Mouse (Mus musculus): Measurements from ENCODE around the gene Bola2. TPM values are rescaled to one million over a fixed set of nuclear protein-coding genes. Genes with fewer than 3 reads are reported as not detected.
"Not testable (repeated sequence)": the region's sequence is repeated elsewhere in the genome, so short reads cannot be mapped to it uniquely, and the experiment has no call there.

Gene Bola2
- total and polyA plus RNA-seq, 3 experiments, result 60.4 to 341 (median 136) TPM

DNA sequence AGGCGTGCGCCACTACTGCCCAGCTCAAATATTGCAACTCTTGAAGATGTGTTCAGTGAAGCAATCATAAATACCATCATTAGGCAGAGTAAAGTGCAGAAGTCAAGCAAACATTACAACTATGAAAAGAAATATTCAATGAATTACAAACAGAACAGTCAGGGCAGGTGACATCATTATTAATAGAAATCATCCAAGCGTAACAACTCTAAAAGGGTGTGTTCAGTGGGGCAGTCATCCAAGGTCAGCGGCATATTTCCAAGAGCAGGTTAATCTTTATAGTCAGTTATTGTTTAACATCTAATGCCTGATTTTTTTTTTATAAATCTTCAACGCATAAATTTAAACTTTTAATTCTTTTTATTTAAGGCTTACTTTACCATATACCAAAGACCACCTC, 14.0 kb upstream of the Bola2 start:
- Histone ChIP-seq H3K9me3 (replicated peaks; ENCODE audit: low read length) (no peaks in the 10 kb centered on the region), H3K79me2 (replicated peaks; ENCODE audit: control insufficient read depth, extremely low read depth, insufficient read depth, poor library complexity, severe bottlenecking) (no peaks in the 10 kb centered on the region), H3K4me2 (ENCODE audit: insufficient read depth, low read depth, poor library complexity, severe bottlenecking) (no peak overlapping the region), H3K27ac (ENCODE audit: insufficient read depth, low read depth) (no peak overlapping the region), H3K36me3 (replicated peaks in 1 of 2; ENCODE audit: control insufficient read depth in 1 of 2, insufficient read depth in 1 of 2, low read length in 1 of 2) (peaks cover 9 to 58% of the 10 kb centered on the region in 2 experiments), H3K4me1 (ENCODE audit: control insufficient read depth in 1 of 2, insufficient read depth in 2 of 2) (peaks cover 0 to 12% of the 10 kb centered on the region in 2 experiments; a peak in 2 of 4 replicates), H3K9ac (ENCODE audit: insufficient read depth, low read depth) (no peak overlapping the region), H3K4me3 (replicated peaks in 1 of 3; ENCODE audit: low read depth in 2 of 3, low read length in 2 of 3, poor library complexity in 1 of 3) (no peak overlapping the region), H3K27me3 (replicated peaks) (no peaks in the 10 kb centered on the region)
- no peak for DNase-seq (ENCODE audit: extremely low read depth)
- in situ Hi-C loops (cut with MboI; ENCODE audit: low pct_ligation_motif_present, low pct_unique_long_range_greater_than_20kb, low sequenced_read_pairs), result no loop called here
- dilution Hi-C loops (cut with MboI; ENCODE audit: extremely low pct_ligation_motif_present, extremely low pct_unique_long_range_greater_than_20kb, low sequenced_read_pairs), result no loop called here
- TF ChIP-seq ZC3H11A (IDR thresholded peaks at IDR 0.05; ENCODE audit: low read depth, low read length), result no peak
- no peak for TF ChIP-seq ZNF384 (IDR thresholded peaks at IDR 0.05; ENCODE audit: low read depth, low read length)
- TF ChIP-seq MEF2A (IDR thresholded peaks at IDR 0.05; ENCODE audit: borderline replicate concordance, low read depth, low read length), result no peak
- TF ChIP-seq CTCF (conservative IDR thresholded peaks at IDR 0.05 in 1 of 2, IDR thresholded peaks at IDR 0.05 in 1 of 2; ENCODE audit: low read depth in 2 of 2, low read length in 2 of 2), result no peak
- TF ChIP-seq E2F4 (IDR thresholded peaks at IDR 0.05; ENCODE audit: insufficient replicate concordance, low read depth, low read length), result no peak
- no peak for TF ChIP-seq SIN3A (IDR thresholded peaks at IDR 0.05; ENCODE audit: low read length)
- no peak for TF ChIP-seq MAFK (IDR thresholded peaks at IDR 0.05; ENCODE audit: insufficient replicate concordance, low read length)
- no peak for TF ChIP-seq GABPA (IDR thresholded peaks at IDR 0.05; ENCODE audit: insufficient replicate concordance, low read depth, low read length)
- TF ChIP-seq MAX (IDR thresholded peaks at IDR 0.05; ENCODE audit: low read length), result no peak
- no peak for TF ChIP-seq SMC3 (IDR thresholded peaks at IDR 0.05; ENCODE audit: low read depth, low read length)
- TF ChIP-seq BHLHE40 (IDR thresholded peaks at IDR 0.05; ENCODE audit: low read depth, low read length), result no peak
- TF ChIP-seq USF2 (conservative IDR thresholded peaks at IDR 0.05; ENCODE audit: low read depth, low read length), result no peak
- TF ChIP-seq JUN (IDR thresholded peaks at IDR 0.05; ENCODE audit: insufficient read depth, low read depth, low read length), result no peak
- TF ChIP-seq MYC (IDR thresholded peaks at IDR 0.05; ENCODE audit: low read depth, low read length), result no peak
- TF ChIP-seq MXI1 (IDR thresholded peaks at IDR 0.05; ENCODE audit: low read depth, low read length), result no peak
- no peak for TF ChIP-seq NRF1 (IDR thresholded peaks at IDR 0.05; ENCODE audit: low read depth, low read length)
- TF ChIP-seq ELF1 (IDR thresholded peaks at IDR 0.05; ENCODE audit: low read depth, low read length), result no peak
- no peak for TF ChIP-seq TBP (conservative IDR thresholded peaks at IDR 0.05; ENCODE audit: low read depth, low read length)
- no peak for TF ChIP-seq CHD1 (IDR thresholded peaks at IDR 0.05; ENCODE audit: low read depth, low read length)

DNA sequence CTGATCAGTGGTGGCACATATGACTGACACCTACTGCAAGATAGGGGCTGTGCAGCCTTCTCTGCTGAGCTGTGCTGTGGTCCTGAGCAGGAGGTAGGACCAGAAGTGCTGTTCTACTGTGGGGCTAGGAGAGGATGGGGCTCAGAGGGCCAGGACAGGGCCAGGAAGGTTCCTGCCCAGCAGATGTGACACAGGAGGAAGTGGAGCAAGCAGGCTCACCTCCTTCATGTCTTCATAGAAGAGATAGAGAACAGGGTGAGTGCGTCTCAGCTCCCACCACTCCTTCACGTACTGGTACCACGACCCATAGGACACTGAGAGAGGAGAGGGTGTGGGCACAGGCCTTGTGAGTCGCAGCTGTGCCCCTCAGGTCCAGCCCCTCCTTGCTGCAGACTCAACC, 7.0 kb upstream of the Bola2 start:
- H3K27ac ChIP-seq (ENCODE audit: insufficient read depth, low read depth); H3K9ac ChIP-seq (ENCODE audit: insufficient read depth, low read depth); H3K79me2 ChIP-seq (replicated peaks; ENCODE audit: control insufficient read depth, extremely low read depth, insufficient read depth, poor library complexity, severe bottlenecking); in situ Hi-C loops (cut with MboI; ENCODE audit: low pct_ligation_motif_present, low pct_unique_long_range_greater_than_20kb, low sequenced_read_pairs); H3K4me3 ChIP-seq (replicated peaks in 1 of 3; ENCODE audit: low read depth in 2 of 3, low read length in 2 of 3, poor library complexity in 1 of 3); H3K4me2 ChIP-seq (ENCODE audit: insufficient read depth, low read depth, poor library complexity, severe bottlenecking); H3K27me3 ChIP-seq (replicated peaks); dilution Hi-C loops (cut with MboI; ENCODE audit: extremely low pct_ligation_motif_present, extremely low pct_unique_long_range_greater_than_20kb, low sequenced_read_pairs); H3K9me3 ChIP-seq (replicated peaks; ENCODE audit: low read length); DNase-seq (ENCODE audit: extremely low read depth): not testable (repeated sequence)
- Histone ChIP-seq H3K36me3 (replicated peaks in 1 of 2; ENCODE audit: control insufficient read depth in 1 of 2, insufficient read depth in 1 of 2, low read length in 1 of 2) (peaks cover 17 to 63% of the 10 kb centered on the region in 2 experiments), H3K4me1 (ENCODE audit: control insufficient read depth in 1 of 2, insufficient read depth in 2 of 2) (peaks cover 0 to 19% of the 10 kb centered on the region in 2 experiments; a peak in 2 of 4 replicates)

Data from CH12.LX (cell line).